Mouse (Mus musculus) liver, embryonic 13.5 days (tissue): ENCODE results near the gene Sema4c. TPM values are rescaled to one million over a fixed set of nuclear protein-coding genes. Genes with fewer than 3 reads are reported as not detected.
A peak's percentile ranks its signal among the peaks of the same experiment; 100 is the strongest.

Experiments used
- ATAC-seq: fragments of 200-750 bp; cut with Nextera tagmentation; 2 replicates; pipeline ENCODE4 v1.8.0; 2017; ENCODE audit warnings: low read depth, mild to moderate bottlenecking, moderate number of reproducible peaks, moderate library complexity
- DNase-seq: peaks from one replicate; pipeline ENCODE4 v3.0.0; 2022
- H3K27ac ChIP-seq: fragments of 300-500 bp; sonication (generic); 2 replicates; pipeline ENCODE4 v1.5.1; 2015; ENCODE audit warnings: moderate library complexity, mild to moderate bottlenecking, inconsistent platforms
- H3K27me3 ChIP-seq: fragments of 300-500 bp; sonication (generic); 2 replicates; pipeline ENCODE4 v1.6.1; 2015; ENCODE audit warnings: mild to moderate bottlenecking, inconsistent platforms
- H3K36me3 ChIP-seq: fragments of 300-500 bp; sonication (generic); 2 replicates; pipeline ENCODE4 v1.6.1; 2015; ENCODE audit warnings: mild to moderate bottlenecking, inconsistent platforms
- H3K4me1 ChIP-seq: fragments of 300-500 bp; sonication (generic); replicated peaks from 2 replicates; pipeline ENCODE4 v1.6.1; 2015; ENCODE audit warnings: inconsistent platforms
- H3K4me2 ChIP-seq: fragments of 300-500 bp; sonication (generic); 2 replicates; pipeline ENCODE4 v1.6.1; 2015; ENCODE audit warnings: inconsistent platforms, mild to moderate bottlenecking, moderate library complexity
- H3K4me3 ChIP-seq: fragments of 300-500 bp; sonication (generic); replicated peaks from 2 replicates; pipeline ENCODE4 v1.5.1; 2015; ENCODE audit warnings: mild to moderate bottlenecking, inconsistent platforms
- H3K9ac ChIP-seq: fragments of 300-500 bp; sonication (generic); 2 replicates; pipeline ENCODE4 v1.6.1; 2015; ENCODE audit warnings: mild to moderate bottlenecking, inconsistent platforms
- H3K9me3 ChIP-seq: fragments of 300-500 bp; sonication (generic); replicated peaks from 2 replicates; pipeline ENCODE4 v1.6.1; 2016; ENCODE audit warnings: inconsistent platforms
- WGBS: fragments of 180-500 bp; shearing (Covaris S2); methylation state at CpG from one replicate; pipeline ENCODE4 v1.1.7; 2015; ENCODE audit not compliant: insufficient replicate concordance; 5-methylcytosine and 5-hydroxymethylcytosine counted together
- polyA plus RNA-seq: library from polyadenylated mRNA; unstranded; fragments of >200 nt; fragmentation: Nextera tagmentation; extraction: Ambion mirVana; gene quantifications from 2 replicates; pipeline ENCODE4 v1.2.1, GENCODE M21; 2015

Gene Sema4c
- polyA plus RNA-seq, 1 experiment from 2014 or later: 1.8 TPM

DNA sequence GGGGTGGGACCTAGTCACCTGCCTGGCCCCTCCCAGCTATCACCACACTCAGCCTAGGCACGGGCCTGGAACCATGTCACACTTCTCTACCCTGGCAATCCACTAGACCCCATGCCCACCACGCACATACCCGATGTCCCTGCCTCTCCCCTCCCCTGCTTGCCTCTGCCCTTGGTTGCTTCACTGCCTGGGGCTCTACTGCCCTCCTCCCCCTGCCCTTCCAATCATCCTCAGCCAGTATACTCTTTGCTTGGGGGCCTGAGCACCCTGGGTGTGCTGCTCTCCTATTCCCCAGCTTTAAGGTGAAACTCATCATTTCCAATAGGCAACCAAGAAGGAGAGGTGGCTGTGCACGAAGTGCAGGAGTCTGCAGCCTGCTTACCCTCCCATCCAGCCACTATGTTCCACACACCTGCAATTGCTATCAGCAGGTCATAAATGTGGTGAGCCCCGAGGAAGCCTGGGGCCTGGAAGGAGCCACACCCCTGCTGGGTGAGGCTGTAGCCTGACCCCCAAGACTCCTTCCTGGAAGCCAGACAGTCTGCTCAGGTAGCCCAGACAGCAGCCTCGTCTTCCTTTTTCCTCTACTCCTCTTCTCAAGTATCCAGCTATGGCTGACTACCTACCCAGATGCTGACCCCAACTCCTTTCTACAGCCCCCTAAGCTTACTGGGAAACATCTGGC lies 19.0 kb upstream of the Sema4c start:
- Histone ChIP-seq H3K9ac (no peak overlapping the region), H3K27me3 (peaks cover 2% of the 10 kb centered on the region; the same call in 1 of the 2 replicates), H3K9me3 (no peaks in the 10 kb centered on the region), H3K4me1 (peaks cover 43% of the 10 kb centered on the region), H3K36me3 (no peaks in the 10 kb centered on the region), H3K4me2 (no peak overlapping the region), H3K27ac (no peak overlapping the region), H3K4me3 (no peak overlapping the region)
- DNase-seq (no peak), ATAC-seq (no peak)
- WGBS: 58% methylated on average over 6 of the region's 6 CpGs

GRCm38 (mm10) chr1:36575347-36575746 lies 17.2 kb upstream of the Sema4c start:
- 52% methylated on average over 6 of the region's 6 CpGs for WGBS
- ATAC-seq (no peak), DNase-seq (no peak)
- Histone ChIP-seq H3K4me3 (no peak overlapping the region), H3K36me3 (no peaks in the 10 kb centered on the region), H3K4me2 (no peak overlapping the region), H3K9me3 (no peaks in the 10 kb centered on the region), H3K27me3 (peaks cover 2% of the 10 kb centered on the region; the same call in 1 of the 2 replicates), H3K9ac (no peak overlapping the region), H3K4me1 (peaks cover 37% of the 10 kb centered on the region), H3K27ac (no peak overlapping the region)

DNA sequence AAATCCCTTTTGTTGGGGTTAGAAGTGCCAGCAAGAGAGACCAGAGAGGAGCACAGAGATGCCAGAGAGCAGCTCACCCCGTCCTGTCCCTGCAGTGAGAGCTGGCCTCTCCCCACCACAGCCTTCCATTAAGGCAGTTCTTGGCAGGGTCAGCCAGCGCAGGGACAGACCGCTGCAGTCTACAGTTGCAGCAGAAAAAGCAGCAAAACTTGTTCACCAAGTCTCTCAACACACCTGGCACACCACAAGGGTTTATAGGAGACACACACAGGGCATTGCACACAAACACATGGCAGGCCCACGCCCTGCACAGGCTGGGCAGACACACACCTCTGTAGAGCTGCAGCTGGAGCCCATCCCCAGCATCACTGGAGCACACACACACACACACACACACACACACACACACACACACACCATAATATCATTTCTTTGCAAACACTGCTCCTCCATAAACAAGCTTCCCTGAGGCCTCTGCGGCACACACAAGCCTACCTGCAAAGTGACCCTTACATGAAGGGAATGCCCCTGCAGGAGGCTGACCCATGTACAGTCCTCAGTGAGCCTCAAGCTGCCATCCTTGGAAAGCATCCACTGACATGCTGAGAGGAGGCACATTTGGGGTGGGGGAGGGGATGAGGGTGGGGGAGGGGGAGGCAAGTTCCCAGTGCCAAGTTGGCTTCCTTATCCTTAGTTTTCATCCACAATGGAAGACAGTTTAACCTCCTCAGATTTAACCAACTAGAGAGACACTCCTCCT lies 16.2 kb upstream of the Sema4c start:
- no peaks in the 10 kb centered on the region for H3K36me3 ChIP-seq
- H3K4me2 ChIP-seq: no peak overlapping the region
- DNase-seq: no peak
- H3K27me3 ChIP-seq: peaks cover 2% of the 10 kb centered on the region; the same call in 1 of the 2 replicates
- no peak overlapping the region for H3K4me3 ChIP-seq
- 65% methylated on average over 5 of the region's 5 CpGs for WGBS
- no peak for ATAC-seq
- H3K9me3 ChIP-seq: no peaks in the 10 kb centered on the region
- peaks cover 28% of the 10 kb centered on the region for H3K4me1 ChIP-seq
- no peak overlapping the region for H3K27ac ChIP-seq
- H3K9ac ChIP-seq: no peak overlapping the region

- Histone ChIP-seq H3K27me3 (peaks cover 2% of the 10 kb centered on the region; the same call in 1 of the 2 replicates), H3K4me1 (peaks cover 28% of the 10 kb centered on the region), H3K9ac (no peak overlapping the region), H3K9me3 (no peaks in the 10 kb centered on the region), H3K4me3 (no peak overlapping the region), H3K27ac (no peak overlapping the region), H3K4me2 (no peak overlapping the region), H3K36me3 (no peaks in the 10 kb centered on the region)
- 72% methylated on average over 8 of the region's 8 CpGs for WGBS
- no peak for ATAC-seq
- DNase-seq: no peak
Observed at GRCm38 (mm10) chr1:36573524-36573923, 15.4 kb upstream of the Sema4c start.

- Histone ChIP-seq H3K4me3 (no peak overlapping the region), H3K27ac (no peak overlapping the region), H3K4me2 (no peak overlapping the region), H3K9ac (no peak overlapping the region), H3K27me3 (peaks cover 2% of the 10 kb centered on the region; the same call in 1 of the 2 replicates), H3K4me1 (peaks cover 28% of the 10 kb centered on the region), H3K36me3 (no peaks in the 10 kb centered on the region), H3K9me3 (no peaks in the 10 kb centered on the region)
- WGBS: 50% methylated on average over 1 of the region's 1 CpGs
- DNase-seq: no peak
- no peak for ATAC-seq
Observed at GRCm38 (mm10) chr1:36572709-36573108, 14.6 kb upstream of the Sema4c start.

GRCm38 (mm10) chr1:36572140-36572700 lies 14.1 kb upstream of the Sema4c start:
- ATAC-seq: no peak
- peaks cover 1% of the 10 kb centered on the region; the same call in 1 of the 2 replicates for H3K27me3 ChIP-seq
- H3K9ac ChIP-seq: no peak overlapping the region
- no peak overlapping the region for H3K4me3 ChIP-seq
- no peak overlapping the region for H3K4me2 ChIP-seq
- 35% methylated on average over 2 of the region's 2 CpGs for WGBS
- no peaks in the 10 kb centered on the region for H3K9me3 ChIP-seq
- H3K4me1 ChIP-seq: peaks cover 25% of the 10 kb centered on the region
- 0 out of 2 replicates have a peak overlapping the region, but pooled peaks have one; percentile 2 for H3K27ac ChIP-seq
- no peak for DNase-seq
- H3K36me3 ChIP-seq: no peaks in the 10 kb centered on the region

GRCm38 (mm10) chr1:36571627-36572026 lies 13.5 kb upstream of the Sema4c start:
- 0 out of 2 replicates have a peak overlapping the region, but pooled peaks have one; percentile 2 for H3K27ac ChIP-seq
- no peaks in the 10 kb centered on the region for H3K36me3 ChIP-seq
- no peak overlapping the region for H3K4me3 ChIP-seq
- H3K27me3 ChIP-seq: no peaks in the 10 kb centered on the region; the same call in 1 of the 2 replicates
- DNase-seq (no peak), ATAC-seq (peak; percentile 59)
- WGBS: 29% methylated on average over 6 of the region's 6 CpGs
- peaks cover 21% of the 10 kb centered on the region for H3K4me1 ChIP-seq
- no peaks in the 10 kb centered on the region for H3K9me3 ChIP-seq
- no peak overlapping the region for H3K9ac ChIP-seq
- no peak overlapping the region for H3K4me2 ChIP-seq

DNA sequence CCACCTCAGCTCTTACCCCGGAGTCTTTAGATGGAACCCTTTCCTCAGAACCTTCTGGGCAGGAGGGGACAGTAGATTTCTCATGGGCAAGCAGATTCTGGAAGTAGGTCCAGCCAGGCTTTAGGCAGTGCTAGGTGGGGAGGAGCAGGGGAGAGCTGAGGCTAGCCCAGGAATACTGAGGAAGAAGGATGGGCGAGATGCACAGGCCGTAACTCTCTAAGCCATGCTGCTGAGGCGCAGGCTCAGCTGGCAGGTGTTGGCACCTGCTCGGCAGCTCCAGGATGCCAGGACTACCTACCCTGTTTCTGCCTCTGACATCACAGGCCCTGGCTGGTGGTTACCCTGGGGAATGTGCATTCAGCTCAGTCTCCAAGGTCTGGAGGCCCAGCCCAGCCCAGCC lies 12.2 kb upstream of the Sema4c start:
- Histone ChIP-seq H3K9ac (no peak overlapping the region), H3K27me3 (no peaks in the 10 kb centered on the region; the same call in none of the 2 replicates), H3K4me2 (no peak overlapping the region), H3K36me3 (no peaks in the 10 kb centered on the region), H3K9me3 (no peaks in the 10 kb centered on the region), H3K4me3 (no peak overlapping the region), H3K4me1 (peaks cover 13% of the 10 kb centered on the region), H3K27ac (no peak overlapping the region)
- ATAC-seq (no peak), DNase-seq (no peak)
- WGBS: 77% methylated on average over 5 of the region's 5 CpGs

- DNase-seq (no peak), ATAC-seq (no peak)
- WGBS: 26% methylated on average over 7 of the region's 7 CpGs
- H3K9me3 ChIP-seq: no peaks in the 10 kb centered on the region
- no peak overlapping the region for H3K4me3 ChIP-seq
- no peaks in the 10 kb centered on the region for H3K36me3 ChIP-seq
- H3K27ac ChIP-seq: no peak overlapping the region
- H3K9ac ChIP-seq: no peak overlapping the region
- peaks cover 13% of the 10 kb centered on the region for H3K4me1 ChIP-seq
- no peaks in the 10 kb centered on the region; the same call in none of the 2 replicates for H3K27me3 ChIP-seq
- H3K4me2 ChIP-seq: no peak overlapping the region
Observed at GRCm38 (mm10) chr1:36569694-36570276, 11.6 kb upstream of the Sema4c start.

DNA sequence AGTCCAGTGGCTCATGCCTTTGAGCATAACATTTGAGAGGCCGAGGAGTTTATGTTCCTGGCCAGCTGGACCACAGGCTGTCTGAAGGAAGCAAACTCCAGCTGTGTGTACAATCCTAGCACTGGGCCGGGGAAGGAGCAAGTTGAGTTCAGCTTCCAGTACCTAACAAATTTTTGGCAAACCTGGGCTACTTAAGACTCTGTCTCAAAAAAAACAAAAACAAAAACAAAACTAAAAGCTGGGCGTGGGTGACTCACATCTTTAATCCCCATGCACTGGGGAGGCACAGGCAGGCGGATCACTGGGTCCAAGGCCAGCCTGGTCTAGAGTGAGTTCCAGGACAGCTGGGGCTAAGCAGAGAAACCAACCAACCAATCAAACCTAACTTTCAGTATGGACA lies 10.6 kb upstream of the Sema4c start:
- Histone ChIP-seq H3K9me3 (no peaks in the 10 kb centered on the region), H3K4me2 (no peak overlapping the region), H3K36me3 (no peaks in the 10 kb centered on the region), H3K27me3 (peaks cover 4% of the 10 kb centered on the region), H3K9ac (no peak overlapping the region), H3K27ac (no peak overlapping the region), H3K4me3 (no peak overlapping the region), H3K4me1 (peaks cover 13% of the 10 kb centered on the region)
- no peak for DNase-seq
- 55% methylated on average over 4 of the region's 4 CpGs for WGBS
- no peak for ATAC-seq
